Mouse (Mus musculus) induced T-regulatory cell, adult 2 months (primary cell): ENCODE data around the gene Gm10277.
A peak's percentile ranks its signal among the peaks of the same experiment; 100 is the strongest.

ENCODE experiments used
- DNase-seq: peaks from one replicate; pipeline ENCODE4 v3.0.0-alpha.2; 2012; ENCODE audit warnings: low read depth

The Gm10277 gene

DNA sequence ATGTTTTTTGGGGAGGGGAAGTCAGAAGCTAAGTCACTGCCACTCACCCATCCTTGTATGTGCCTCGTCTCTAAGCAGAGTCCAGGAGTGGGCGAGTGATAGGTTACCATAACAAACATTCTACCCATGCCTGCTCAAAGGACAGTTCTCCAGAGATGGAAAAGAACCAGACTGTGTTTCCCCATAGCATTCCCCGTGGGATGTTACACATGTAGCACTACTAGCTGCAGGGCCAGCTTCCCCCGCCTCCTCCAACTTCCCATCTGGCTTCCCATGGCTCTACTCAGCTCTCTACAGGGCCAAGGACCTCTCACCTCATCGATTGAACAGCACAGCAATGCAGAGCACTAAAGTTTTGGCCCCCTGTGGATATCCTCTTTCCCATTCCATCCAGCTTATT, 7.7 kb upstream of the Gm10277 start:
- DNase-seq, result no peak

DNA sequence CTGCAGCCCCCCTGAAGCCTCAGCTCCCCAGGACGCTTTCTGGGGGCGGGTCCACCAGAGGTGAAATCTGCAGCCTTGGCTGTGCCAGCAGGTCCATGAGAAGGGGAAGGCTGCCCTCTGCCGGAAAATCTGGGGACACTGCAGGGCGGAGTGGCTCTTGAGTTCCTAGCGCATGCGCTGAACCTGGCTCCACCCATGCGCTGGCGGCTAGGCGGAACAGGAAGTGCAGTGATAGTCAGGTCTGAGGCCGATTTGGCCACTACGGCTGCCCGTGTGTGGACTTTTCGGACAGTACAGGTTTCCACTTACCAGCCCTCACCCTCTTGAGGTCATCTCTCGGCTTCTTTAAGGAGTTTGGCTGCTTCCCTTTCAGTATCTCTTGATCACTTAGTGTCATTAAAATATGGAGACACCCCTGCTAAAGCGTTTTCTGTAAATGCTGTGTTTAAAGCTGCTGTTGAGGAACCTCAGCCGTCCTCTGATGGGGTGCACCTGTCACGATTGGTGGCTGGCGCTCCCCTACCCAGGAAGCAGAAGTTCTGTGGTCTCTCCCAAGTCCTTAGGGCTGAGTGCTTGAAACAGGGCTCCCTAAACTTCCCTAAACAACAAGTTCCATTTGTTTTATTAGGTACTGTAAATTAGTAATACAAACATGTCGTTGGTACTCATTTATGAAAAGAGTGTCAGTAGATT, 5.8 kb upstream of the Gm10277 start:
- DNase-seq, result peak; percentile 99

DNA sequence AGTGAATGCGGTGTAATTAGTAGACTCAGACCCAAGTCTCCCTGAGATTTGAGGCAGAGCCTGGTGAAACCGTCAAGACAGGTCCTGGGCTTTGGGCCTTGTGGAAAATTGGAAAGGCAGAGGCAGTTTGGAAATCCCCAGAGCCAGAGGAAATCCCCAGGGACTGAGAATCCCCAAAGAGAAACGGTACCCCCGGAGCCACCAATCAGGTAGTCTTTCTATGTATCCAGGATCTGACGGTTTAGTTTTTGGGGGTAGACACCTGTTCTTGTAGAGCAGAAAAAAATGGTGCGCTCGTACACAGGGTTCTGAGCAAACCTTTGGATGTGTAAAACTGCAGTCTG, 5.0 kb upstream of the Gm10277 start:
- DNase-seq, result peak; percentile 72

DNA sequence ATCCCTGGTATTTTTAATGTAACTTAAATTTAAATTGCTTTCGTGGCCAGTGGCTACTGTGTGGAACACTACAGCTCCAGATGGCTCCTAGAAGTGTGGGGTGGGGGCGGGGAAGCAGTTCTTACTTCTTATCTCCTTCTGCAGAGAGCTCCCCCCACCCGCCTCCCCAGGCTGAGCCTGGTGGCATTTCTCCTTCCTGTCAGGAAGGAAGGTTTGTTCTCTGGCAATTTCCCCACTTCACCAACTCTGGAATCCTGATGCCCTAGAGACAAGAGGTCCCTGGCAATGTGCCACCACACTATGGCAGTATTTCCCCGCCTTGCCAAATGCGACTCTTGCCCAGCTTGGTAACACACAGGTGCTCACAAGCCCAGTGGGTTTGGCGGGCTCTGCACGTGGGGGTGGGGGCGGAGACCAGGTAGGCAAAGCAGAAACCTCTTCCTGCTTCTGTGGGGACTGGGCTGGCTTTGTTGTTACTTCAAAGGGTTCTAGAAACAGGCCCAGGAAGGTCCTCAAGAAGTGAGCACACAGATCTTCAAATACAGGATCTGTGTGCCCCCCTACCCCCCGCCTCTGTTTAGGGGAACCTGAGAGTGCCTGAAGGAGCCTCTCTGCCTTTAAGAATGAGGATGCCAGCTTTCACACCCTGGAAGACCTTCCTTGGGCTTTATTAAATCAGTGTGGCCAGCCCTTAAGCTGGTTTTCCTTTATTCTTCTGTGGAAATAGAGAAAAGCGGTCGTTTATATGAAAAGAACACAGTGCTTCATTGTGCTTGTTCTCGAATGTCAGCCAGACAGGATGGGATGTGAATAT, 4.4 kb upstream of the Gm10277 start:
- DNase-seq, result peak; percentile 82

DNA sequence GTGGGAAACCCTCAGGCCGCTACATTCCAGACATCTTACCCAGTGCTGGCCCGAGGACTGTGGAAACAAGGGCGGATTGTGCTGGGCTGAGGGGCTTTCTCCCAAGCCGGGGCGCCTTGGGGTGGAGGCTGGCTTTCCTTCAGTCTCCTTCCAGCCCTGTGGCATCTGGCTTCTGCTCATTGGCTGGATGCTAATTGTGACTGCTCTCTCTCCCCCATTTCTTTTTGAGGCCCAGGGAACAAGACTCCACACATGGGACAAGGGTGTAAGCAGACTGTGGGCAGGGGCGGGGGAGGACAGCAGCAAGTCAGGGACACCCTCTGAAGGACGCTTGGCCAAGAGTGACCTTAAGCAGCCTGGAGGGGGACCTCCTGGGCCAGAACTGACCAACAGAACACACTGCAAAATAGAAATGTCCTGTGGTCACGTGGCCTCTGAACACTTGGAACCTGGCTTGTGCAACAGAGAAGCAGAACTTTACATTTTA, 3.7 kb upstream of the Gm10277 start:
- peak; percentile 21 for DNase-seq

DNA sequence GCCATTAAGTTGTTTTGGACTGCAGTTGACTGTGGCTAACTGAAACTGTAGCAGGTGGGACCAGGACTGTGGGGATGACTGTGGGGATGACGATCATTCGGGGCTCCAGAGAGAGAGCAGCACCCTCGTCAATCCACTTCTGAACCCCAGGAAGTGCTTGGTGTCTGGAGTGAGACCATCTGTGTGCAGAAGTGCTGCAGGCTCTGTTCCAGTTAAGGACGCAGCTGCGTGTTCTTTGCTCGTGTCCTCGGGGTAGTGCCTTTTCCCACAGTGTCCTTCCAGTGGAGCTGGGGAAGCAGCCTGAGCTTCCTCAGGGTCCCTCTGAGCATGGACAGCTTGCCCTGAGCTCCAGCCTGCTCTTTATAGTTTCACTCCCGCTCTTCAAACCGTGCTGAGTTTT, 2.7 kb upstream of the Gm10277 start:
- no peak for DNase-seq

DNA sequence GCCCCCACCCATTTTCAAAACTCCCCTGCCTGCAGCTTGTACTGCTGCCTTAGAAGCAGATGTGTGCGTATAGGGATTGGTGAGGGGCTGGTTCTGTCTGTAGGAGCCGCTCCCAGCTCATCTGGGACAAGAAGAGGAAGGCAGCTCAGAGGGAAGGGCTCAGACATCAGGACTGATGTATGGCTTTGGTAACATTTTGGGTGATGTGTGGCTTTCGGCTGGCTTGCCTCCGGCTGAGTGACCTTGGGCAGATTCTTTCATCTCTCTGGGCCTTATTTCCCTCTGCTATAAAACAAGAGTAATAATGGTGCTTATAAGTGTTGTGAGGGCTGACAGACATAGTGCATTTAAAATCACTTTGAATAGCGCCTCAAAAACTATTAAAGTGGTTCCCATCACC, 2.0 kb upstream of the Gm10277 start:
- DNase-seq, result no peak

DNA sequence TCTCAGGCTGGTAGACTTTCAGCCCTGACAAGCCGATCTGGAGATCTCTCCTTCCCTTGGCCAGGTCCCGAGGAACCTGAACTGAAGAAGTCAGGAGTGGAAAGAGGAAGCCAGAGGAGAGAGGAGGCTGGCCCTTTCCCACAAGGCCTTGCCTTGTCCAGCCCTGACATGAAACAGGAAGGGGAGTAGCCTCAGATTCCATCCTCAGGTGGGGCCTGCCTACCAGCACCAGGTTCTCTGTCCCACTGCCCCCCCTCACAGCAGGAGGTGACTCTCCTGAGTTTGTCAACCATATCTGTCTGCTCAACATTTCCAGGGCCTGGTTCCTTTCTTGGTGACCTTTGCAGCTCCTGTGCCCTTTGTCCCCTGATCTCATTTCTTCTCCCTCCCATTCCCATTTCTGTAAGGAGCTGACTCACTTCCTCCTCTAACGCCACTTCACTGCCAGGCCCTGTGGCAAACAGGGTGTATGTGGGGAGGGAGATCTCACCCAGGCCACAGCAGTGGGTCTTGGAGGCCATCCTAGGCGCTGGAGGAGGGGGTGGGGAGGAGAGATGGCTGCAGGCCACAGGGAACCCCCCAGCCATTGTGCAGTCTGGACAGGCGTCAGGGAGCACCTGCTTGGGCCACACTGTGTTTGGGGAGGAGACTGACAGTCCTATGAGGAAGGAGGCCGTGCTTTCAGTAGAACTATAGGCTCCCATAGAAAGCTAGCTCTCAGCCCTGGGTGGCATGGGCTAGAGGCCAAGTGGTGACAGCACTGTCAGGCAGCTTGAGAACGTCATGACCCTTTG, 1.6 kb downstream of the Gm10277 start:
- DNase-seq, result no peak

DNA sequence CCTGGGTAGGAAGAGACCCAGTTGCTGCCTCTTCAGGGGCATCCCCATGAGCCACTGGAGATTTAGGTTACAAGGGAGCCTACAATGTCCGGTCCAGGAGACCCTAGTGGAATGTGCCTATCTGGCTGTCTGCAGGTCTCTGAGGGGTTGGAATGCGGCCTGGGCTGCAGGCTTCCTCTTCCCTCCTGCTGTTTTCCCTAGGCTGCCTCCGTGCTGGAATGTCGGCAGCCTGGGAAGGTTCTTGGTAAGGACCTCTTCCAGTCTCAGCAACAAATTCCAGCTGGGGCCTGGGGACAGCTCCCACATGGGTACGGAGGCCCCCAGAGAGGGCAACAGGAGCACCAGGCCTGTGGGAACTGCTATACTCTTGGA, 2.2 kb downstream of the Gm10277 start:
- no peak for DNase-seq

DNA sequence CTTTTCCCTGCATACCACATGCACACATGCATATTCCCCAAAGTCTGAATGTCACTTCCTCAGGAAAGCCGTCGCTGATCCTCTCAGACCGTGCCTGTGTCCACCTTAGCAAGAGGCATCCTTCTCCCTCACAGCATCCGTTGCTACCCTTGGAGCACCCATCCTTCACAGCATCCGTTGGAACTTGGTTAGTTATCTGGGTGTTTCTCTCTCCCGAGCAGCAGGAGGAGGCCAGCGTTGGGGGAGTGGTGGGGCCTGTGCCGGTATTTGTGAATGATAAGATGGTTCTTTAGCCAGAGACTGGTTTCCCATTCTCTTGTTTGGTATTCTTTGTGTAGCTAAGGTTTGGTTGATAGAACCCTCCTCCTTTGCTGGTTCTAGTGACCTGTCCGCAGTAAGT, 2.7 kb downstream of the Gm10277 start:
- no peak for DNase-seq

DNA sequence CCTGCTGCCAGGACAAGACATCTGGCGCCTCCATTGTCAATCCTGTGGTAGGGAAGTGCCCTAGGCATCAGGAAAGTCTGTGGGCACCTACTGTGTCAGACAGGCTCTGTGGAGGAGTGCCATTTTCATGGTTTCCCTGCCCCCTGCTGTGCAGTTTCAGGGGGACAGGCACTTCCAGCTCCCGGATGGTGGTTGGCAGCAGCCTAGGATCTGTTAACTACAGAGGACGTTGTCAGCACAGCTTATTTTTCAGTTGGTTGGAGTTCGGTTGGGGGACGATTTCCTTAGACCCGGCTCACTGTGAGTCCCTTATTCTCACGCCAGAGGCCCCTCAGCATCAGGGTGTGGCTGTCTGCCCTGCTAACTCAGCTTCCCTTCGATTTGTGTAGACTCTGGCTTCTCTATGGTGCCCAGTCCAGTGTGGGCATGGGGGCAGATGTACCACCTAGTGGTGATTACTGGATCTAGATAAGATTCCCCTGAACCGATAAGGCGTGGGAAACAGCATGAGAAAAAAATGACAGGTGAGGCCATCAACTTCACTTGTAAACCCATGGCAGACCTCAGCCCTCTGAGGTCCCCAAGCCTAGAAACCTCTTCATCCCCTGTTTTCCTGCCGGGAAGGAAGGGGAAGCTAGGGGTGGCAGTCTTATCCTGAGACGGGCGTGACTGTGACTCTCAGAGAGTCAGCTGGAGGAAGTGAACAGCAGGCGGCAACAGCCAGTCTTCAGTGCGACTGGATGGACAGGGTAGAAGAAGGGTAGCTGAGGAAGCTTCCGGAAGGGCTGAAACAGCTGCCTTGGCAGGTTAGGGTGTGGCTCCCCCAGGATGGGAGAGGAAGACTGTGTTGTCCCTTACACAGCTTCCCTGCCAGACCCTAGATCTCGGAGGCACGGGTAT, 3.5 kb downstream of the Gm10277 start:
- DNase-seq, result peak; percentile 50

DNA sequence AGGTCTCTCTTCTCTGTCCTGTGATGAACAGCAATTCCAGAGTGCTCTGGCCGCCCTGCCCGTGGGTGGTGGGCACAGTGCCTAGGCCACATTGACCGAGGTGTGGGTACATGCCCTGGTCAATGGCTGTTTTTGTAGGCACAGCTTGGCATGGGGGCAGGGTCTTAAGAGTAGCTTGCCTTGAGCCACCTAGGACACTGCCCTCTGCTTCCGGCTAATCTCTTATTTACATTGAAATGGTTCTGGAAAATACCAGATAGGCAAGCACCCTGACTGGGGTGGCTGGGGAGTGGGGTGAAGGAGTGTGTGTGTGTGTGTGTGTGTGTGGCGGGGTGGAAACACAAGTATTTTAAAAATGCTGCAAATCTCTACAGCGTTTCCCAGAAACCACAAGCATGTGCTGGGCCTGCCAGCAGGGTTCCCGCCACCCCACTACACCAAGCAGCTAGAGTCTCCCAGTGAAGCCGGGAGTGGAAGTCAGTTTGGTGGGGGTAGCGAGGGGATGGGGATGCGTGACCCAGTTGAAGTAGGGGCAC, 4.3 kb downstream of the Gm10277 start:
- DNase-seq, result no peak

DNA sequence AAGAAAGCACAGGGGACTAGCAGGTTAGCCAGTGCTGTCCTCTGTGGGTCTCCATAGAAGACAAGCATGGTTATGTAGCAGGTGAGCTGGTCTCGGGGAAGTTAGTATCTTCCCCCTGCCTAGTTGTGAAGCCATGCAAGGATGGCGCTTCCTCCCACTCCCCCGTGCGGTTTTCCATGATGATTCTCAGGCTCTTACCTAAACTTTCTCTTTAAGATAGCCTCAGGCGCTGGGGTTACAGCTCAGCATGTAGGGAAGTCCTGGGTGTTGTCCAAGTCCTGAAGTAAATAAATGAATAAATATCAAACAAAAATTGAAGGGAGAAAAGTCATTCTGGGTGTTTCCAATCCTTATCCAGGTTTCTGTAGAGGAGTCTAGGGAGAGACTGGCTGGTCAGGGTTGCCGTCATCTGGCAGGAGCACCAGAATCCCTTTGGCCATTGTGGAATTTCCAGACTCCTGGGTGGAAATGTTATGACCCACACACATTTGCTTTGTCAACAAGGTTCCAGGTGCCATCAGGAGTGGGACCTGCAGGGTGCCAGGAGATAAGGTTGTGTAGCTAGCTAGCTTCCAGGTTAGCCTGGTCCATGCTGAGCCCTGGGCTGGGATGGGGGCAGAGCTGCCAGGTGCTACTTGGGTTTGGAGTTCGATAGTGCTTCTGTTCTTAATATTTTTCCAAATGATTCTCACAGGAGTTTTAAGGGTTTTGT, 5.3 kb downstream of the Gm10277 start:
- DNase-seq, result no peak

DNA sequence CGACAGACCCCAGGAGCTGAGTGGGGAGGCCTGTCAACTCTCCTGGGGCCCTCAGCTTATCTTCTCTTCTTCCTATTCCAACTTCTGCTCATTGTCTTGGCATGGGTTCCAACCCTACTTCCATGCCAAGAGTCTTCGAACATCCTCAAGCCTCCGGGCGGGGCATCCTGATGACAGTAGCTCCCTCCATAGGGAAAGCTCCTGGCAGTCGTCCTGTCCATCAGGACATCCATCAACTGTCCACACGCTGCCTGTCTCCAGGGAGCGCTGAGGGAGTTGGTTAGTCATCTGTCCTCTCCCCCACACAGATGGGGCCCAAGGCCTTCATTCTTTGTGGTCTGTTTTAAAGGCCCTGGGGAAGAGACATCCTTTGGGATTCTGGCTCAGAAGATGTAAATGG, 6.5 kb downstream of the Gm10277 start:
- DNase-seq, result no peak

DNA sequence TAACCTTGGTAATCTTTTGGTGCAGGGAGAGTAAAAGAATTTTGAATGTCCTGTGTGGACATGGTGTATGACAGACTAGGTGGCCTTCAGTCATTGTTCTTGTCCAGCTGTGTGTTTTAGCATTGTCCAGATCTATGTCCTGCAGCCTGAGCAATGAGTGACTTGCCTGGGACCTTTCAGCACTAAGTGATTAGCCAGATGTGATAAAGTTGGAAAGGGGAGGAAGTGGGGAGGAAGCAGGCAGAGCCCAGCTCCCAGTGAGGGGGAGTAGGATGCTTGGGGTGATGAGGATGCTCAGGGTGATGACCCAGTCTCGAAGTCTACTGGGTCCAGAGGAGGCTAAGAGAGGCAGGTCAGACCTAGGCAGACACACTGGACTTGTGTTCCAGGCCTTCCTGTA, 8.3 kb downstream of the Gm10277 start:
- DNase-seq, result no peak

DNA sequence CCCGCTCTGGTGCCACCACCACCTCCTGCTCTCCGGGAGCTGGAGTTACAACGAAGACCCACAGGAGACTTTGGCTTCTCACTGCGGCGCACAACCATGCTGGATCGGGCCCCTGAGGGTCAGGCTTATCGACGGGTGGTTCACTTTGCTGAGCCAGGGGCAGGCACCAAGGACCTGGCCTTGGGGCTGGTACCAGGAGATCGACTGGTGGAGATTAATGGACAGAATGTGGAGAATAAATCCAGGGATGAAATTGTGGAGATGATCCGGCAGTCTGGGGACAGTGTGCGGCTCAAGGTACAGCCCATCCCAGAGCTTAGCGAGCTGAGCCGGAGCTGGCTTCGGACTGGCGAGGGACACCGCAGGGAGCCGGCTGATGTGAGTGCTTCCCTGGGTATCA, 9.6 kb downstream of the Gm10277 start:
- DNase-seq, result no peak

DNA sequence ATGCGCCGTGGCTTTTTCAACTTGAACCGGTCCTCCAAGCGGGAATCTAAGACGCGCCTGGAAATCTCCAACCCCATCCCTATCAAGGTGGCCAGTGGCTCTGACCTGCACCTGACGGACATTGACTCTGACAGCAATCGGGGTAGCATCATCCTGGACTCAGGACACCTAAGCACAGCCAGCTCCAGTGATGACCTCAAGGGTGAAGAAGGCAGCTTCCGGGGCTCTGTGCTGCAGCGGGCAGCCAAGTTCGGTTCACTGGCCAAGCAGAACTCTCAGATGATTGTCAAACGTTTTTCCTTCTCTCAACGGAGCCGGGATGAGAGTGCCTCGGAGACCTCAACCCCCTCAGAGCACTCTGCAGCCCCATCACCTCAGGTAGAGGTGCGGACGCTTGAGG, 10.1 kb downstream of the Gm10277 start:
- no peak for DNase-seq

DNA sequence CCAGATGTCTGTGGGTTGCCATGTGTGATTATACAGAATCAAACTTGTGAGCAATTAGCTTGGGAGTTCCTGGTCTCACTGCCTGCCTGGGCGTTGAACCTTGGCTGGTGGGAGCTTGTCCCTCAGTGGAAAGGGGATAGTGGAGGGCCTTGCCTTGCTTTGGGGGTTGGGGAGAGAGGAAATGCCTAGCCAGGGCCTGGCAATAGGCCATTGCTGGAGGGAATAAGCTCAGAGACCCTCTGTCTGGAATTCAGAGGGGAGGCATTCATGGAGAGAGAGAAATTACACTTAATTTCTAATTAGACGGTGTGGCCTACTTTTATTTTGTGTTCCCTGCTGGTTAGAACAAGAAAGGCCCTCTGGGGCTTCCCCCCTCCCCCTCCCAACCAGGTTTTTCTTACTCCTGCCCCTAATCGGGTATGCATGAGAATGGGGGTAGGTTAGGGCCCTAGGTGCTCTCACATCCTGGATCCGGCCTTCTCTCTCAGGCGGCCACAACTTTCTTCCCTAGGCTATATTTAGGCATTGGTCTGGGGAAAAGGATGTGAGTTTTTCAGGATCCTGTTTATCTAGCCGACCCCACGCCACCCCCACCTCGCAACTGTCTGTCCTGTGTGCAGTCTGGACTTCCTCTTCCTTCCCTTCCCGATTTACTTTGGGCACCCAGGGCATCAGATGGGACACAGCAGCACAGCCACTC, 11.7 kb downstream of the Gm10277 start:
- no peak for DNase-seq

DNA sequence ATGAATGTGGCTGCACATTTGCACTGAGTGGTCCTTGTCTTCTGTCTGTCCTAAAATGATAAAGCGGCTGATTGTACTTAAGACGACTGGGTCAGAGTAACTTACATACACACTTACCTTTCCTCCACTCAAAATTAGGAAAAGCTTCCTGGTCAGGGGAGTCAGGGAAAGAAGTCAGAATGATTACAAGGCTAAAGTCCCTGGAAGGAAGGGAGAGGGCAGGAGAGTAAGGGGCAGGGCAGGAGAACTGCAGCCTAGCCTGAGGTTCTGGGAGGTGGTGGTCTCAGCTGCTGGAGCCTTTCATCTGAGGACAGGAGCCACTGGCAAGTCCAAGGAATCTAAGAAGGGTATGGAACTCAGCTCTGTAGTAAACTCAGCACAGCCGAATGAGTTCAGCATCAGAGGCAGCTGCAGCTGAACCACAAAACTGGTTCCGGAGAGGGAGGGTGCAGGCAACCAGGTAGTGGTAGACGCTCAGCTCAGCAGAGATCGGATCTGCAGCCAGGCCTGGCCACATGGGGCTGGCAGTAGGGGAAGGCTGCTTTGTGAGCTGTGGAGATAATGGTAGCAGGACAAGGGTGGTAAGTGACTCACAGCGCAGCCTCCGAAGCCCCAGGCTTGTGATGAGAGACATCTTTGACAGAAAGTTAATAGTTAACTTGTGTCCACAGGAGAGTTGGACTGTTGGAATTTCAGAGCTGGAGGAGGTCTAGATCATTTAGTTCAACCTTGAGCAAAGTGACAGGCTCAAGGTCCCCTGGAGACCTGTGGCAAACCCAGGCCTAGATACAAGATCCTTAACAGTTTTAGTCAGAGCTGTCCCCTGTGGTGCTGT, 15.5 kb downstream of the Gm10277 start:
- no peak for DNase-seq
